Mouse (Mus musculus) left cerebral cortex, postnatal 14 days (tissue): ENCODE measurements around the gene Frat1. TPM values are rescaled to one million over a fixed set of nuclear protein-coding genes. Genes with fewer than 3 reads are reported as not detected.

Source experiments
- DNase-seq, 2 experiments: peaks; one replicate each; pipeline ENCODE4 v3.0.0; 2021 to 2022; ENCODE audit warnings: low spot score in 2 of 2, mixed read lengths in 1 of 2
- intact Hi-C: fragments of 180-260 bp; cut with DNase I; formaldehyde crosslinking; loops from one replicate; pipeline ENCODE4 v1.15.1; 2025
- total RNA-seq, 2 experiments: library from RNA; stranded (reverse); gene quantifications; 2 replicates each; pipeline ENCODE4 v1.2.3; 2021

Gene Frat1
- total RNA-seq, 2 experiments from 2014 or later: 11.2 to 14.7 TPM

DNA sequence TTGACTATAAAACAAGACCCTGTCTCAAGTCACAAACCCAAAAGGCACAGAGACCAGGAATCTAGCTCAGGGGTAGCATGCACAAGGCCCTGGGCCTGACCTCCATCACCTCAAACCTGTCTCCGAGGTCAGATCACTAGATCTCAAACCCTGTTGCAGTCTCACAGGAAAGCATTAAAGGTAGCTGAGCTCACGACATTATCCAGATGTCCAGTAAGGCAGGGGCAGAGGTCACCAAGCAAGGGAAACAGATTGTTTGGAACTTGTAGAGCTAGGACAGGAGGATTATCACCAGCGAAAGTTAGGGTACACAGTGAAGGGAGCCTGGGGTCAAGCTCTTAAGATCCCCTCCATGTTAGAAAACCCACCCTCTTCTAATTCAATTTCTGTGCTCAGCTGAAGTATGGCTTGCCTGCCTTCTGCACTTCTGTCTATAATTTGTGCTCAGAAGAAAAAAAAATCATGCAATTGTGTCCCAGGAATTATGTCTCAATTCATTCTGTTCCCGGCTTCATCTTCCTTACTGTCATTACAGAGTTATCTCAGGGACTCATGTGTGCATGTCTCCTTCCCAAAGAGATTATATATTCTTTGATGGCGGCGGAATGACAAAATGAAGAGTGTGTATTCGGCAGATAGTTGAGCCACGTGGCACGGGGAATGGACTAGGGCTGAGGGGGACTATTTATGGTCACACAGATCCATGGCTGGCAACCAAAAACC lies 7.6 kb downstream of the Frat1 start:
- DNase-seq: no peak
- intact Hi-C loops: no loop called here

DNA sequence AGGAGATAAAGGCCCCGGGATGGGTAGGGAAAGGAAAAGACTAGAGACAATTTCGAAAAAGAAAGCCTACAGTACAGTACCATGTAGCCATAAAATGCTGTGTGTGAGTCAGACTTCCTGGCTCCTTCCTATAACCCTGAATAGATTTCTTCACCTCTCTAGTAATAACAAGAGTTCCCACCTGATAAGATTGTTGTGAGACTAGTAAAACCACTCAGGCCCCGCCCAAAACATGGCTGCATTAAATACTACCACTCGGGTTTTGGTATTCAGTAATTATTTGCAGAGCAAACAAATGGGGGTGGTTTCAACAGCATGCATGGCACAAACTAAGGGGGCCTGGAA lies 8.1 kb downstream of the Frat1 start:
- DNase-seq: no peak
- intact Hi-C loops: no loop called here

DNA sequence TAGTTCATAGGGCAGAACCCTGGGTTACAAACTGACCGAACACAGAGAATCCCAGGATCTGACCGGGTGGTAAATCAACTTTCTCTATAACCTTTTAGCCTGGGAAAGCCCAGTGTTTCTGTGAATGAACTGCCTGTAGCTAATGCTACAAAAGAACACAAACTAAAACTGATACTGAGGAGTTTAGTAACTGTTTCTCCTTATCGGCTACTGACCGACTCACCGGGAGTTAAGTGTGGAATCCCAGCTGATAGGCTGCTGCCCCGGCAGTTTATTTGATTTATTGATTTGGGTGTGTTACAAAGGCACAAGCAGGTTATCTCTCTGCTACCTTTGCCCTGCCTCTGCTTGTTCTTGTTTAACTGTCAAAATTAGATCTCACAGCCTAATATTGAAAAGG lies 9.0 kb downstream of the Frat1 start:
- intact Hi-C loops: no loop called here
- DNase-seq: no peak

DNA sequence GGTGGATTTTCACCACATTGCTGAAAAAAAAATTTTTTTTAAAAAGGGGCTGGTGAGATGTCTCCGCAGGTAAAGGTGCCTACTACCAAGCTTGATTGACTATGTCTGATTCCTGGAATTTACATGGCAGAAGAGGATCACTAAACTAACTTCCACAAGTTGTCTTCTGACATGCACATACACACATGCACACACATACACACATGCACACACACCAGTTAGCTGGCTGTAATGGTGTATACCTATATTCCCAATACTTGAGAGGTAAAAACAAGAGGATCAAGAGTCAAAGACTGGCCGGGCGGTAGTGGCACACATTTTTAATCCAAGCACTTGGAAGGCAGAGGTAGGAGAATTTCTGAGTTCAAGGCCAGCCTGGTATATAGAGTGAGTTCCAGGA lies 9.9 kb downstream of the Frat1 start:
- intact Hi-C loops: no loop called here
- no peak for DNase-seq

- intact Hi-C loops: no loop called here
- DNase-seq: no peak
These were observed 11.5 kb downstream of the Frat1 start for GRCm38 (mm10) chr19:41841105-41841750.

DNA sequence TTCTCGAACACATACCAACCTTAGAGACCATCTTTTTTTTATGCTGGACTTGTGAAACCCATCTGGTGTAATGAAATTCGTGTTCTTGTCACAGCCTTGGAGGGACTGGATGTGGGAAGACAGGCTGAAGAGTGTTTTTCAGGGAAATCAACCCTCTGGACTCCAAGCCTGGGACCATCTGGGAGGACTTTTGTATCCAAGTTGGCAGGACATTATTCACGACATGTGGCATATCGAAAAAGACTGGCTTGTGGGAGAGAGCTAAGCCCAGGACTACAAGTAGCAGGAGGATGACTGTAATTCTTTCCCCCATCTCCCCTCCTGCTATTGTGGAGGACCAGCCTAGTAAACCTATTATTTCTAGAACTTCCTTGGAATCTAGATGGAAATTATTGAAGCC lies 12.4 kb downstream of the Frat1 start:
- DNase-seq: no peak
- intact Hi-C loops: no loop called here

- no peak for DNase-seq
- intact Hi-C loops: no loop called here
These were observed 12.9 kb downstream of the Frat1 start for GRCm38 (mm10) chr19:41842706-41843105.

GRCm38 (mm10) chr19:41844345-41844744 lies 14.6 kb downstream of the Frat1 start:
- DNase-seq: no peak
- intact Hi-C loops: no loop called here

- DNase-seq: no peak
- intact Hi-C loops: loop anchor here (2.0 to 5.0 kb wide), 2 partner anchors 16 to 44 kb away; partner anchors contain the start of gene Arhgap19
These were observed 16.8 kb downstream of the Frat1 start for GRCm38 (mm10) chr19:41846366-41847090.

DNA sequence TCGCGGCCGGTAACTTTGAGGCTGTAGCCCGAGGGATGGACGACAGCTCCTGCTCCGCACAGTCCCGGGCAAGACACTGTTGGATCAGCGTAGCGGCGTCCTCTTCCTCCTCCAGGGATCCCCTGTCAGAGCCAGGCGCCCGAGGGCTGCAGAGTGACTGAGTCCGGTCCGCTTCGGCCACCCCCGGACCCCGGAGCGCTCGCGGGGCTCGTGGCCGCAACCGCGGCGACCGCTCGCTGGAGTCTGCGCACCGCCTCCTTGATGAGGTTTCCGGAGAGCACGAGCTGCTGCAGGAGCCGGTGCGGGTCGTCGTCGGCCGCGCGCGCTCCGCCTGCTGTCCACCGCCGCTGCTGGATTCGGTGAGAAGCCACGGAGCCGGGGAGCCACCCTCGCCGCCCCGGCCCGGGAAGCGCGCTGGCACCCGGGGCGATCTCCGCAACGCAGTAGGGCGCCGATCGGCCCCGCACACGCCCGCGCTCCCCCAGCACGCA lies 17.4 kb downstream of the Frat1 start:
- peak; percentile 30 to 37 for DNase-seq
- intact Hi-C loops: loop anchor here (2.0 to 5.0 kb wide), 2 partner anchors 16 to 45 kb away; partner anchors contain the start of gene Arhgap19

GRCm38 (mm10) chr19:41847614-41847991 lies 17.8 kb downstream of the Frat1 start:
- DNase-seq: peak in 1 of 2 experiments; percentile 55
- intact Hi-C loops: loop anchor here (2.0 to 5.0 kb wide), 2 partner anchors 17 to 45 kb away; partner anchors contain the start of gene Arhgap19

DNA sequence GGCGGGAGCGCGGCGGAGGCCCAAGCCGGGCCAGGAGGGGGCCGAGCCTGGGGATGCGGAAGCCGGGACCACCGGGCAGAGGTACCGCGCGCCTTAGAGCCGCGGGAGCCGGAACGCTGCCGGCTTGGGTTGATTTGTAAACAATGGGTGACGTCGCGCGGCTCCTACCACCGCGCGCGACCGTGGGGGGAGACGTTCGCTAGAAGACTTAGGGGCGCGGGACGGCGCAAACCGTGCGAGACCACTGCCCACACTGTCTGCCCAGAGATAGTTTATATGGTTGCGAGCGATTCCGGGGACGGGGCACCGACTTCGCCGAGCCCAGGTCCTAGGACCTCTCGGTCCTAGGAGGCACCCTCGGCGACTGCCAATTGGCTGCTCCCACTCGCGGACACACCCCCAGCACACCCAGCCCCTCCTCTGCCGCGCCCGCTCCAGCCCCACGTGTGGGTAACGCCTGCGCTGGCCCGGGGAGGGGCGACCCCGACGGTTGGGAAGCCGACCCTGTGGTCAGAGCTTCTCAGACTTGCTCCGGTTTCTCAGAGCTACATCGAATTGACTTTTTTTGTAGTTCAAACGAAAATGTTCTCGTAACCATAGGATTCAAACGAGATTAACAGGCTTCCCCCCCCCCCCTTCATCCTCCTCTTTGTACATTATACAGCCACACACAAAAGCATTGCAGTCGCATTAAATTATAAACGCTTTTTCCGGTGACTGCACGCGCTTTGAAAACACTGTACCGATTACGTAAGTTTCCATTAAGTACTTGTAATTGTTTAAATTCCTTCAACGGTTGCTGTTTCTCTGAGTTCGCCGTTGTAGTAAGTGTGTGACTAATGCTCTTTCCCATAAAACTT lies 18.5 kb downstream of the Frat1 start, which contains the start of gene Frat2:
Gene Frat2, minus strand, starts transcription at position 141 of the 860 bp plus-strand sequence.
- peak; percentile 84 to 86 for DNase-seq
- intact Hi-C loops: loop anchor here (2.0 to 5.0 kb wide), 2 partner anchors 17 to 46 kb away; partner anchors contain the start of gene Arhgap19

GRCm38 (mm10) chr19:41850021-41850718 lies 20.4 kb downstream of the Frat1 start:
- intact Hi-C loops: no loop called here
- no peak for DNase-seq

DNA sequence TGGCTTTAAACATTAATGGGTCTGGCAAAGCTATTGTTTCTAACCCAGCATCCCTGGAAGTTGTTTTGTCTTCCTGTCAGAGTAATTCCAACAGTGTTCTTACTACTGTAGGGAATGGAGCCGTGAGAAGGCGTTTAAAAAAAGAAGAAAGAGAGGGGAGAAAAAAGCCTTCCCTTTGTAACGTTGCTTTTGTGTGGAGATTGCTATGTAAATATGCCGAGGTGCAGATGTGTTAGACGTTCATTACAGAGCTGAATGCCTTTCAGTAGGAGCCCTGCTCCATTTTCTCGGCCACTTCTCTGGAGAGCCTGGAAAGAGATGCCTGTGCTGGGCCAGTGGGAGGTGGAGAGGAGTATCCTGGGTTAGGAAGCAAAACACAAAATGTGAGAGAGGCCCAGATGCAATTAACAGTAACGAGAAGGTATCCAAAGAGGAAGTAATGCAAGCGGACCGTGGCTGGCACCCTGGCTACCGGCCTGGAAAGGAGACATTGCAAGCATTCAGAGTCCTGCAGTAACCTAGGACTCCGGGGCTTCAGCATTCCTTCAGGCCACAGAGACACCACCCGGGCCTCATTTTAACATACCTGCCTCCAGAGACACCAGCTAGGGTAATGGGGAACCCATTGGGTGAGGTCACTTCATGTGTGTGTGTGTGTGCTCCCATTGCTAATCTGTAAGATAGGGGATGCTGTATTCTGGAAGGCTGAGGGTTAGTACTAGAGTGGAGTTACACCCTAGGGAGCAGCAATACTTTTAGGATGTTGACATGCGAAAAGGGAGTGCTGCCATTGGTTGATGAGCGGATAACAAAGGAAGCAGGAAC lies 21.2 kb downstream of the Frat1 start:
- no peak for DNase-seq
- intact Hi-C loops: no loop called here

- intact Hi-C loops: no loop called here
- no peak for DNase-seq
These were observed 22.7 kb downstream of the Frat1 start for GRCm38 (mm10) chr19:41852423-41852822.

DNA sequence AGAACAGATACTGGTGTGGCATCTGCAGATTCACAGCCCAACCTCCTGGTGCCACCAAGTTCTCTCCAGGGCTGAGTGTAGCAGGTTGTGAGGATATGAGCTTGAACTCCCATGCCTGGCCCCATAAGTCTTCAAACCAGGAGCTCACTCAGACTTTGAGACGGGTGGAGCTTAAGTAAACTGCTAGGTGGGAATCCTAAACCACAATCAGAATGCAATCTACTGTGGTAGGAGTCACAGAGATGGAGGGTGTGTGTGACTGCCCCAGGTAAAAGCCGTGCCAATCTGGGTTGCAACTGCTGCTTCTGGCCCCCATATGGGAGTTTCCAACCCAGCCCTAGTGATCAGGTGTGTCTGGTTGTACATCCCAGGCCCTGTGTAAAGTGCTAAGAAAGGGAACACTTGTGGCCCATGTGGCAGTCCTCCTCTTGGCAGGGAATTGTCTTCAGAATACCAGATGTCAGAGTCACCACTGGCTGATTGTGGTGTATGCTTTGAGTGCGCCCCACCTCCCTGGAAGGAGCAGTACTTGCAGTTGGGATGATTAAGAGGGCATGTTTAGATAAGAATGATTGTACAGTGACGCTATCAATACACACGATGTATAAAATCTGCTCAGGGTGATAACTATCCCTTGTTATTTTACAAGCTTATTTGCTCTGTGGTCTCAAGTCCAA lies 27.5 kb downstream of the Frat1 start:
- intact Hi-C loops: no loop called here
- no peak for DNase-seq

- no peak for DNase-seq
These were observed 28.1 kb downstream of the Frat1 start for GRCm38 (mm10) chr19:41857816-41858310.

More at GRCm38 (mm10) chr19:41857816-41858310, 28.1 kb downstream of the Frat1 start:
- intact Hi-C loops: no loop called here
